Mouse (Mus musculus) right cerebral cortex, adult 2 months (tissue): ENCODE measurements at regions not wholly inside any gene's neighbourhood (a gene's known extent, or its start where the extent isn't known, plus 50 kb on each side); places are given as distances from the start of the nearest gene placed in this dataset.

Source experiments
- DNase-seq, 2 experiments: peaks; one replicate each; pipeline ENCODE4 v3.0.0; 2021 to 2022; ENCODE audit warnings: low spot score in 2 of 2

- DNase-seq: peak in 1 of 2 experiments; percentile 14
These were observed 209.4 kb upstream of the Inhba start for GRCm38 (mm10) chr13:15802043-15802795.

GRCm38 (mm10) chr13:15803965-15804364 is 207.7 kb upstream of the Inhba start:
- no peak for DNase-seq

DNA sequence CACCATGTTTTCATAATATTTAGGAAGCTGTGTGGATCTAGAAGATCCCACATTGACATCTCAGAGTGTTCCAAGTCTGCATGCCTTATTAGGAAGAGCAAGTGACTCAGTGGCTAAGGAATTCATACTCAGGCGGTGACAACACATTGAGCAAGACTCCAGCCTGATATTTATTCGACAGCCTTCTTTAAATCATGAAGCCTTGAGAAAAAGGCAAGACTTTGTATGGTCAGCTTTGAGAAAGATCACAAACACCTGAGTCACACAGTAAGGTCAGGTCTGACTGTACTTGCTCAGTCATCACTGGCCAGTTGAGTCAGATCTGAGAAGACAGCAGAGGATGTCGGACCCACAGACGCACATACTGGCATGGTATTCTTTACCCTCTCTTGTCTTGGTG is 204.7 kb upstream of the Inhba start:
- no peak for DNase-seq

GRCm38 (mm10) chr13:15822261-15822850 is 189.3 kb upstream of the Inhba start:
- no peak for DNase-seq

- DNase-seq: no peak
These were observed 165.8 kb upstream of the Inhba start for GRCm38 (mm10) chr13:15845806-15846205.

GRCm38 (mm10) chr13:15848017-15848416 is 163.6 kb upstream of the Inhba start:
- no peak for DNase-seq

GRCm38 (mm10) chr13:15849129-15849528 is 162.5 kb upstream of the Inhba start:
- DNase-seq: peak in 1 of 2 experiments; percentile 17

DNA sequence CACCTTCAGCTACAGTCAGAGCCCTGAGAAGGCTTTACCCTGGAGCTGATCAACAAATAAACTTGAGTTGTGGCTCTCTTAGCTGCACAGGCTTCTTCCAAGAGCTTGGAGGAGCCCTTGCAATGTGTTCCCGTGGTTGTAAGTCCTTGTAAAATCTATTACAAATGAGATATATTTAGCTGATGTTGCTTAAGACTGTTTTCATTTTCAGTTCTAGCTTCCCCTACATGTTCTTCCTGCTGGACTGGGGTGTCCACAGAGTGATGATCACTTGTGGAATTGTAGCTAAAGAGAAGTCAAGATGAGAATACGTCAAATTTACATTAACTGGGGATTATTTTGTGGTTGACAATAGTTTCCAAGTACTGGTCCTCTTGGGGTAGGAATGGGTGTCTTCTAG is 161.3 kb upstream of the Inhba start:
- no peak for DNase-seq

DNA sequence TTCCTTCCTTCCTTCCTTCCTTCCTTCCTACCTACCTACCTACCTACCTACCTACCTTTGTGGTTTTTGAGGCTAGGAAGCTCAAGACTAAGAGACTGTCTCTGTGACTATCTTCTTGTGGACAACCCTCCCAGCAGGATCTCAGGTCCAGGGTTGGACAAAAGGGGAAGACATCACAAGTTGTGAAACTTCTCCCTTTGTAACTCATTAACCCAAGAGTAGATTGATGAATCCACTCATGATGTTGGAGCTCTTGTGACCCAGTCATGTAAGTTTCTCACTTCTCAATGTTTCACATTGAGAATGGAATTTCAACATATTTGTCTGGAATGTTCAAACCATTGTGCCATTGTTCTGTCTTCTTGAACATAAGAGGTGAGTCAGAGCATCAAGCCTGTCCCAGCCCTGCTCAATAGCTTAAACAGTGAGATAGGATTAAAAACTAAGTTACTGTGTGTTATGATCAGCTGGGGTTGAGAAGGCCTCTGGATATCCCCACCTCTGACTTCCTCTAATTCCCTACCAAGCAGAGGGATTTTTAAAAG is 158.6 kb upstream of the Inhba start:
- no peak for DNase-seq

DNA sequence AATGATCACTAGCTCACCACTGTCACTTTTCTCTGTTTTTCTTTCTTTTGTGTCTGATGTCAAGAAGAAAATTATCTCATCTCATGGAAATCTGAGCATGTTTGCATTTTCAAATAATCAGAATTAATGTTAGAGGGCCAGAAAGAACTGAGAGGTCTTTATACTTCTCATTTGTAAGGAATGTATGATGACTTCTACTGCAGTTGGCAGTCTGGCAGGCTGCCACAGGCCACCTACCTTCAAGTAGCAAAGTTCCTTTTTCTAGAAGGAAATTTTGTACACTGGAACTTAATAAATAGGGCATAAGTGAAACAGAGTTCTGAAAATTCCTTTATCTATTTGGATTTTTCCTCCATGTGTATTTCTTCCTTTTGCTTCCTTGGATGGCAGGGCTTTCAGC is 148.7 kb upstream of the Inhba start:
- no peak for DNase-seq

- no peak for DNase-seq
These were observed 148.3 kb upstream of the Inhba start for GRCm38 (mm10) chr13:15863344-15863743.

DNA sequence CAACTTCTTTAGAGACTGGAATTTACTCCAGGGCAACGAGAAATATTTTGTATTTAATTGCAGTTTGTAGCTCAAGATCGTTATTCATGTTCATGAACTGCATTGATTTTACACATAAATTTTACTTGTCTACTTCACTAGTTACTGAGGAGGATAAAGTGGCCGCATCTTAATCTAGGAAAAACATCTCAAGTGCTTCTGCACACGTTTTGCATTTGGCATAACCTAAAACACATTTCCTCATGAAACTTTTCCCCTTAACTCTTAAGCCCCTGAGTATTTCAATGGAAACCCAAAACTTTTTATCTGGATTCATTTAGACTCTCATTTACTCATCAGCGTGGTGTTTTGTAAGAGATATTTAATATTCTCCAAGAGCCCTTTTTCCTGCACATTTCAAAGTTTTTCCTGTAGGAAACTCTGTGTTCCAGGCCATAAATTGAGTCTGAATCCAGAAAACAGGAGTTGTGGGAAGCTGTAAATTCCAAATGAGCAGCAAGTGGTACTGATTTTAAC is 144.5 kb upstream of the Inhba start:
- no peak for DNase-seq

DNA sequence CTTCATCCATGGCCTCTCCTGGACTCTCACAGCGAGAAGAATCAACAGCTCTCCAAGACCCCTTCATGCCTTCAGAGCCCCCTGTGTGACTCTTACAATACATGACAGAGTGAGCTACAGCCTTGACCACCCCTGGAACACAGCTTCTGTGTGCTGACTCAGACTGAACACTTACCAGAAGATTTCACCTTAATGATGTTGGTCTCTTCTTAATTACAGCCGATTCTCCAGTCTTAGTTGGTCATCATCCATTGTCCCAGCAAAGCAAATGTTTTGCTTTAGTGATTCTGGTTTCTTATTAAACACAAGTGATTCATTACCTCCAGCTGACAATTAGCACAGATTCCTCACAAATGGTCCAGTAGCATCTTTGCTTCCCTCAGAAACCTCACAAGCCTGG is 134.0 kb upstream of the Inhba start:
- no peak for DNase-seq

- no peak for DNase-seq
These were observed 132.1 kb upstream of the Inhba start for GRCm38 (mm10) chr13:15879576-15879975.

DNA sequence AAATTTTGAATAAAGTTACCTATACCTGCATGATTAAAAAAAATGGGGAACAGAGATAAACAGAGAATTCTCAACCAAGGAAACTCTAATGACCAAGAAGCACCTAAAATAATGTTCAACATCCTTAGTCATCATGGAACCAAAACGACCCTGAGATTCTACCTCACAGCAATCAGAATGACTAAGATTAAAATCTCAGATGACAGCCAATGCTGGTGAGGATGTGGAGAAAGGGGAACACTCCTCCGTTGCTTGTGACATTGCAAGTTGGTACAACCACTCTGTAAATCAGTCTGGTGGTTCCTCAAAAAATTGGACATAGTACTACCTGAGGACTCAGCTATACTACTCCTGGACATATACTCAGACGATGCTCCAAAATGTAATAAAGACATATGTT is 120.9 kb upstream of the Inhba start:
- DNase-seq: no peak

GRCm38 (mm10) chr13:15891403-15891802 is 120.2 kb upstream of the Inhba start:
- no peak for DNase-seq

GRCm38 (mm10) chr13:15898201-15898600 is 113.5 kb upstream of the Inhba start:
- DNase-seq: no peak

DNA sequence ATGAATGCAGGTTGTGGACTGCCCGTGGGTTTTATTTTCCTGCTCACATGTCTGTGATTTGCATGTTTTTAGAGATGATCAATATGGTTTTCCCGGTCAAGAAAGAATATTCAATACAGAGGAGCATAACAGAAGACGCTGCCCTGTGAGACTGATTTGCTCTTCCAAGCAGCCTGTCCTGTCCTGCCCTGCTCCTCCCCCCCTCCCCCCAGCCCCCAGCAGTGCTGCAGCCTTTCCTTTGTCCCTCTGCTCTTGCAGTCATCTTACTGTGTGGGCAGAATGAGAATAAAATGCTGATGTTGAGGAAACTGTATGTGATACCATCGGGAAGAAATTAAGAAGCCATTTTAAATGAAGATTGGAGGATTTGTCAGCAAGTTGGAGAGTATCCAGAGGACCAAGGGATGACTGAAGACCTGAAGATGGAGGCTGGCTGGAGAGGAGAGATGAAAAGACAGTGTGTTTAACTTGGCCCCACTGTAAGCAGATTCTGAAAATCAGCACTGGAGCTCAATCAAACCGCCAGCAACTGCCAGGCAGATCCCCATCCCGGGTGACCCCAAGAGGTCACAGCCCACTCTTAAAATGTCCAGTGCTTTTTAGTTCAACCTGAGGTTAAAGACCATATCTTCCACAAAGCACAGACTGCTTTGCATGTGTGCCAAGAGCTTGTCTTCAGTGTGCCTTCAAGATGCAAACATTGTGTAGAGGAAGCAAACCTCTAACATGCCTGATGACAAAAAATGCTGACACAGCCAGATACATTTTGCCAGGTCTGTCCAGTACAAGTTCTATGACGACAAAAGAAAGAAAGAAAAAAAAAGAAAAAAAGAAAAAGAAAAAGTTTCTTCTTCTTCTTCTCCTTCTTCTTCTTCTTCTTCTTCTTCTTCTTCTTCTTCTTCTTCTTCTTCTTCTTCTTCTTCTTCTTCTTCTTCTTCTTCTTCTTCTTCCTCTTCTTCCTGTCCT is 109.7 kb upstream of the Inhba start:
- DNase-seq: no peak

GRCm38 (mm10) chr13:15907806-15908205 is 103.8 kb upstream of the Inhba start:
- DNase-seq: no peak

DNA sequence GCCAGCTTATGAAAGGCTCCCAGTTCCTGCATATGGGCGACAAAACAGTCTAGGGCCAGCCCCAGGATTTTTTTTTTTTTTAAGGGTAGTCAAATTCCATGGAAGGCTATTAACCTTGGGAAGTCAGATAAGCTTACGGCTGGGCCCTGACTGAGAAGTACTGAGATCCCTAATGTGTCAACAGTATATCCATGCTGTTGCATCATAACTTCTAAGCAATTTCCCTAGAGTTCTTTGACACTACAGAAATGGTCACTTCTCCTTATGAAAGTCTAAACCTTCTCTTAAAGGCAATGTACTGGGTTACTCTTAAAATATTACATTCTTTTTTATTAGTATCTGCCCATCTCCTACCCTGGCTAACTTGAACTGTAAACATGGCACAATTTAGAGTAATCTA is 101.1 kb upstream of the Inhba start:
- DNase-seq: no peak

DNA sequence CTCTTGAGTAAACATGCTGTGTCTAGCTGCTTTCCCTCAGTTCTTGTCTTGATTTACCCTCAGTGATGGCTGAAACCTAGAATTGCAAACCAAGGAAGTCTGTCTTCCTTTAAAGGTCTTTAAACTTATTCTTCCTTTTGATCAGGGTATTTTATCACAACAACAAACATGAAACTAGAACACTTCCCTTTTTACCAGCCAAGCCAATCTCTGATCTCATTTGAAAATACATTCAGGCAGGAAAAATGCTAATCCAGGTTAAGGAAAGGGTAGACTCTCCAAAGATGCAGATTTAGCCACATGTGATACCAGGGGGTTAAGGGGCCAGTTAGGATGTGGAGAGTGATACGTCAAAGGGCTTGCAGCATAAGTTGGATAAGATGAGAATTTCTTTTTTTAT is 100.4 kb upstream of the Inhba start:
- no peak for DNase-seq

GRCm38 (mm10) chr13:15914270-15914669 is 97.4 kb upstream of the Inhba start:
- no peak for DNase-seq
